Mouse (Mus musculus): ENCODE results near the gene Galnt7.

DNA sequence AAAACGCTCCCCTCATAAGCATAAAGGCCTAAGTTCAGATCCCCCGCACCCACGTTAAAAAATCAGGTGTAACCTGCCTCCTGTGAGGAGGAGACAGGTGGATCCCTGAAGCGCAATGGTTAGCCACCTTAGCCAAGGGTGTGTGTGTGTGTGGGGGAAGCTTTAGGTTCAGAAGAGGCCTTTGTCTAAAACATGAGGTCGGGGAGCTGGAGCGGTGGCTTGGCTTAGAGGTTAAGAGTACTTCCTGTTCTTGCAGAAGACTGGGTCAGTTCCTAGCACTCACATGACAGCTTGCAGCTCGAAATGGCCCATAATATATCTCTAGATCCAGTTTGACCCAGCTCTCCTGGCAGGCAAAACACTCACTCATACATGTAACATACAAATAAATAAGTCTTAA lies 60.2 kb downstream of the Galnt7 start:
- TF ChIP-seq POLR2A (IDR thresholded peaks at IDR 0.05; ENCODE audit: borderline replicate concordance, extremely low read depth, insufficient read depth, insufficient read length, poor library complexity, severe bottlenecking) (no peak), CTCF (IDR thresholded peaks at IDR 0.05; ENCODE audit: borderline replicate concordance, extremely low read depth, insufficient read depth, insufficient read length) (no peak)

Data from brain, embryonic 14.5 days (tissue).